ENCODE assay signal across 8 mouse cellular contexts in the genomic region with DNA sequence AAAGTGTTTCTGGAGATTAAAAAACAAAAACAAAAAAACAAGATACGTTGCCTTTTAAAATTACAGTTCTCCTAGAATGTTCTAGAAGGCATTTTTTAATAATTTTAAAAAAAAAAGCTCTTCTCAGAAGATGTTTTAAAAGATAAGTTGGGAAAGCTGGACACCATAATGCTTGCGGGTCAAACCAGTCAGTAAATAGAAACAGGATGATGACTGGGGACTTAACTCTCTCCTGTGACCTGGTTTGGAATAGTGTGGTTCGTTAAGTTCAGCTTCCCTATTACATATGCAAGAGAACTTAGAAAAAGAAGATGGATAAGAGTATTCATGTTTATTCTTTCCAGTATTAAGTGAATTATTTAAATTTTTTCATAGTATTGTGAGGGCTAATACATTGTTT. TPM values are rescaled to one million over a fixed set of nuclear protein-coding genes. Genes with fewer than 3 reads are reported as not detected.
DNase-seq lines count a peak whose midpoint lies in the region; ATAC-seq and TF ChIP-seq lines count a peak whose summit lies in the region.

No protein-coding gene starts in this region.

- H3K4me2 ChIP-seq in limb, embryonic 11.5 days (ENCODE audit: low read depth, severe bottlenecking), result peak overlapping the region; percentile 51; the same call in 1 of the 2 replicates
- H3K4me2 ChIP-seq in stomach, embryonic 15.5 days, result peak overlapping the region; percentile 51

- no peak overlapping the region for H3K9ac ChIP-seq in limb, embryonic 11.5 days (ENCODE audit: low read length)
- H3K9ac ChIP-seq in stomach, embryonic 15.5 days, result peak overlapping the region; percentile 58; the same call in 1 of the 2 replicates

- H3K36me3 ChIP-seq in spleen, adult 2 months (ENCODE audit: control insufficient read depth, insufficient read depth, low read length), result no peaks in the 10 kb centered on the region
- no peaks in the 10 kb centered on the region for H3K36me3 ChIP-seq in limb, embryonic 11.5 days (ENCODE audit: control insufficient read depth, insufficient read depth, low read length)
- no peaks in the 10 kb centered on the region for H3K36me3 ChIP-seq in stomach, embryonic 15.5 days

- no peaks in the 10 kb centered on the region for H3K9me3 ChIP-seq in limb, embryonic 11.5 days (ENCODE audit: control insufficient read depth, low read length)
- H3K9me3 ChIP-seq in stomach, embryonic 15.5 days, result no peaks in the 10 kb centered on the region

- peak overlapping the region; percentile 99 for H3K4me3 ChIP-seq in spleen, adult 2 months (ENCODE audit: extremely low read depth, insufficient read depth, insufficient read length)
- H3K4me3 ChIP-seq in limb, embryonic 11.5 days (ENCODE audit: low read depth, low read length), result peak overlapping the region; percentile 90
- peak overlapping the region; percentile 80 for H3K4me3 ChIP-seq in stomach, embryonic 15.5 days (replicated peaks)

- ATAC-seq in limb, embryonic 11.5 days (ENCODE audit: insufficient number of reproducible peaks, low FRiP score, low TSS enrichment, low read depth), result no peak
- ATAC-seq in stomach, embryonic 15.5 days (ENCODE audit: insufficient read depth, low FRiP score, low read depth), result no peak

- no peak for TF ChIP-seq POLR2A in spleen, adult 2 months (IDR thresholded peaks at IDR 0.05; ENCODE audit: low read depth, low read length)

- H3K27ac ChIP-seq in spleen, adult 2 months (ENCODE audit: insufficient read depth, low read length), result no peak overlapping the region
- no peak overlapping the region for H3K27ac ChIP-seq in limb, embryonic 11.5 days (replicated peaks; ENCODE audit: low read depth, low read length)
- H3K27ac ChIP-seq in stomach, embryonic 15.5 days, result peak overlapping the region; percentile 91; the same call in 1 of the 2 replicates

- TF ChIP-seq CTCF in spleen, adult 2 months (IDR thresholded peaks at IDR 0.05; ENCODE audit: extremely low read depth, insufficient read depth, insufficient read length, insufficient replicate concordance), result no peak

- DNase-seq in embryo, embryonic 10.5 days (ENCODE audit: low spot score), result peak; percentile 22
- DNase-seq in embryo, embryonic 9.5 days (ENCODE audit: extremely low spot score), result no peak
- no peak for DNase-seq in spleen, adult 2 months (ENCODE audit: low read depth in 1 of 2, low spot score in 2 of 2)
- DNase-seq in spleen, postnatal 10 days (ENCODE audit: low spot score in 2 of 2), result no peak
- no peak for DNase-seq in limb, embryonic 11.5 days (ENCODE audit: low spot score)
- no peak for DNase-seq in left cerebral cortex, postnatal 36 days (ENCODE audit: low spot score in 2 of 2)
- no peak for DNase-seq in gastrocnemius, postnatal 36 days

- no peaks in the 10 kb centered on the region for H3K27me3 ChIP-seq in spleen, adult 2 months (ENCODE audit: control insufficient read depth, insufficient read depth, low read length)
- H3K27me3 ChIP-seq in limb, embryonic 11.5 days (ENCODE audit: control insufficient read depth, insufficient read depth, low read length), result no peaks in the 10 kb centered on the region
- H3K27me3 ChIP-seq in stomach, embryonic 15.5 days (replicated peaks), result no peaks in the 10 kb centered on the region

- WGBS in spleen, adult 2 months, result 0% methylated on average over 3 of the region's 3 CpGs
- WGBS in limb, embryonic 11.5 days, result 5% methylated on average over 3 of the region's 3 CpGs
- 5% methylated on average over 3 of the region's 3 CpGs for WGBS in stomach, embryonic 15.5 days

- H3K4me1 ChIP-seq in spleen, adult 2 months (ENCODE audit: control insufficient read depth, insufficient read depth, insufficient read length), result peaks cover 32% of the 10 kb centered on the region; the same call in 1 of the 2 replicates
- H3K4me1 ChIP-seq in limb, embryonic 11.5 days (ENCODE audit: control insufficient read depth, insufficient read depth, low read length), result peaks cover 7% of the 10 kb centered on the region; the same call in 1 of the 2 replicates
- H3K4me1 ChIP-seq in stomach, embryonic 15.5 days, result peaks cover 15% of the 10 kb centered on the region

- intact Hi-C loops in left cerebral cortex, postnatal 36 days (cut with DNase I), result no loop called here
- intact Hi-C loops in gastrocnemius, postnatal 36 days (cut with DNase I), result no loop called here

RNA-seq across cellular contexts. Expression of gene Nfatc3, which starts 1.9 kb away (rescaled TPM):
- 29.5 and 35.7 TPM in 2 replicates for polyA plus RNA-seq in spleen, adult 2 months (2012; rRNA removed)
- 6.4 and 6.6 TPM in 2 replicates for polyA plus RNA-seq in limb, embryonic 11.5 days (2014; fragmentation: Nextera tagmentation; extraction: Ambion mirVana)
- 7.8 TPM in 2 replicates for polyA plus RNA-seq in stomach, embryonic 15.5 days (2015; fragmentation: Nextera tagmentation; extraction: Ambion mirVana)
- total RNA-seq in left cerebral cortex, postnatal 36 days (2021), result 10 to 100 TPM; 10.7 to 13.3 TPM
- total RNA-seq in gastrocnemius, postnatal 36 days (2021), result 10 to 100 TPM; 19.5 to 22.8 TPM

RNA-seq across cellular contexts. Expression of gene Ddx28, which starts 48.8 kb away (rescaled TPM):
- 6.6 and 9.5 TPM in 2 replicates for polyA plus RNA-seq in spleen, adult 2 months (2012; rRNA removed)
- 23.1 and 24.9 TPM in 2 replicates for polyA plus RNA-seq in limb, embryonic 11.5 days (2014; fragmentation: Nextera tagmentation; extraction: Ambion mirVana)
- 14.9 and 15.3 TPM in 2 replicates for polyA plus RNA-seq in stomach, embryonic 15.5 days (2015; fragmentation: Nextera tagmentation; extraction: Ambion mirVana)
- 10 to 100 TPM; 14.0 to 16.3 TPM for total RNA-seq in left cerebral cortex, postnatal 36 days (2021)
- total RNA-seq in gastrocnemius, postnatal 36 days (2021), result 1 to 10 TPM; 8.2 to 9.6 TPM

RNA-seq across cellular contexts. Expression of gene Dpep2nb, which starts 54.7 kb away (rescaled TPM):
- not detected in 2 replicates for polyA plus RNA-seq in spleen, adult 2 months (2012; rRNA removed)
- not detected in 2 replicates for polyA plus RNA-seq in limb, embryonic 11.5 days (2014; fragmentation: Nextera tagmentation; extraction: Ambion mirVana)
- polyA plus RNA-seq in stomach, embryonic 15.5 days (2015; fragmentation: Nextera tagmentation; extraction: Ambion mirVana), result not detected in 2 replicates
- under 1 TPM; 0.30 to 0.36 TPM for total RNA-seq in left cerebral cortex, postnatal 36 days (2021)
- total RNA-seq in gastrocnemius, postnatal 36 days (2021), result not detected
